Mouse (Mus musculus) cortical plate, adult 2 months (tissue): ENCODE results near the gene Galnt15.

Source experiments
- CTCF ChIP-seq: fragments of 200-500 bp; IDR thresholded peaks from 2 replicates; pipeline ENCODE4 v1.5.1; 2011; ENCODE audit warnings: mild to moderate bottlenecking, control low read depth, low read length; ENCODE audit not compliant: insufficient read depth; ENCODE audit errors: extremely low read depth
- POLR2A ChIP-seq: fragments of 200-500 bp; IDR thresholded peaks from 2 replicates; pipeline ENCODE4 v1.6.1; 2011; ENCODE audit warnings: mild to moderate bottlenecking, low read length, control low read depth; ENCODE audit not compliant: insufficient read depth; ENCODE audit errors: extremely low read depth

DNA sequence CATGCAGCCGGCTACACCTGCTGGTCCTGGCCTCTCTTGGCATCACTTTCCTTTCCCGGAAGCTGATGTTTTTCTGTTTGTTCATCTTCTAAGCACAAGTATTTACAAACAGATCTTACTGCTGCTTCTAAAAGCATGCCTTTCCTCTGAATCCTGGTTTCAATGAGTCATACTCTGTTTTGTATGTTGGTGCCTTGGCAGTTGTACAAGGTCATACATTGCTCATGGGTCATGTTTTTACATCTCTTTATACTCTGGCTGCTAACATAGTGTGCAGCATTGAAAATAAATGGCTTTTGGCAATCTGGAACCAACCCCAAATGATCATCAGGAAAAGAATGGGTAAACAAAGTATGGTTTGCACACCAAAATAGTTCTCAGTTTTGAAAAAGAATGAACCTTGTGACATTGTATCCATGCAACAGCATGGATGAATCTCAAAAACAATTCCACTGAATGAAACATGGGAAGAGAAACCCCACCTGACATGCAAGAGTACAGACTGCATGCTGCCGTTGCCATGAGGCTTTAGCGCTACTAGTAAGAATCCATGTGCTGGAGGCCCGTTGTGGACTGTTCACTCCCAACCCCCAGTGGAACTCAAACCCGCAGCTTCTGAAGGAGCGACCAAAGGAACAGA lies 13.5 kb upstream of the Galnt15 start:
- TF ChIP-seq CTCF (no peak), POLR2A (no peak)
